Mouse (Mus musculus): Measurements from ENCODE around the gene Adam11.

GRCm38 (mm10) chr11:102725574-102725973 lies 35.7 kb upstream of the Adam11 start:
- TF ChIP-seq CTCF (IDR thresholded peaks at IDR 0.05) (peak; percentile 53), EP300 (IDR thresholded peaks at IDR 0.05) (no peak)

Measured in lung, postnatal 0 days (tissue).